Mouse (Mus musculus) mature B cell (primary cell): Measurements from ENCODE around the gene Carns1.

ENCODE experiments used
- in situ Hi-C: fragments of 300-500 bp; cut with MboI; formaldehyde crosslinking; loops from 2 replicates; pipeline ENCODE4 v1.14.3; 2019

The Carns1 gene

DNA sequence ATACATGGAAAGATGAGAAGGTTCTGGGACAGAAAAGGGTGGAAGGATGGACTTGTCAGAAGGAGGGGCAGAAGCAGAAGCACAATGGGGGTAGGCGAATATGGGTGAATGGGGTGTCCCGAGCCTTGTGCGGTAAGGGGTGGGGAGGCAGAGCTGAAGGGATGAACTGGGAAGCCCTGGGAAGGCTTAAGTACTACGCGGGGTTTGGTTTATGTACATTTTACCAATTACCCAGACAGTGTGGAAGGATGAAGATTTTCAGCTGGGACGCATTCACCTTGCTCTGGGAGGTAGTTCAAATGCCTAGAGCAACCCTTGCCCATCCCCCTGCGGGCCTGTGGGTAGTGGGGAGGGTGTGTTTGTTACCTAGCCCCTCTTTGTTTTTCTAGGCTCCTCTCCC is 26.9 kb upstream of the Carns1 start:
- in situ Hi-C loops, result no loop called here

DNA sequence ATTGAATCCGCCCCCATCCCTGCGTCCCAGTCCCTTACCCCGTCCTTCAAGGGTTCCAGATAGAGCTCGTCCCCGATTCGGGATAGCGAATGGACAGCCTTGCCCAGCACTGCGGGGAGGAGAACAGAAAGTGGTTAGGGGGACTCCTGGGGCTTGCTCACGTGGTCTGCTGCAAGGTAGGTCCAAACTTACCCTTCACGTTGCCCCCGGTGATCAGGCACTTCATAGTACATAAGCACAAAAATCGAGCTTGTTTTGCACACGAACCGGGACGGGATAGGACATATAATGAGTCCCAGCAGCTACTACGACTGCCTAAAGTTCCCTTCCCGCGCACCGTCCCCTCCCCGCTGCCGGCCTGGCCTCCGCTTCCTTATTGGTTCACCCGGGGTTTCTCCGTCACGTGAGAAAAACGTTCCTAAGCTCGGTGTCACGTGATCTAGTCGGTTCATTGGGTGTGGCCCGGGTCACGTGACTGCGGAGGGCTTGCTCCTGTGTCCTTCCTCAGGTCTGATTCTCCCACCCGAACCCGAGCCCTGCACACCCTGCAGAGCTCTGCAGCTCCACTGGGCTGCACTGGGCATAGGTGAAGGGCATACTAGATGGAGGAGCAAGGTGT is 26.1 kb upstream of the Carns1 start, which contains the start of gene Rad9a:
Rad9a (minus strand) TSS at position 372 of the 619 bp plus-strand sequence.
- in situ Hi-C loops, result no loop called here

GRCm38 (mm10) chr19:4197180-4197579 is 21.9 kb upstream of the Carns1 start:
- in situ Hi-C loops, result no loop called here

GRCm38 (mm10) chr19:4196548-4196947 is 21.3 kb upstream of the Carns1 start:
- in situ Hi-C loops, result no loop called here

- in situ Hi-C loops, result no loop called here
Measured at GRCm38 (mm10) chr19:4196048-4196447, 20.8 kb upstream of the Carns1 start.

DNA sequence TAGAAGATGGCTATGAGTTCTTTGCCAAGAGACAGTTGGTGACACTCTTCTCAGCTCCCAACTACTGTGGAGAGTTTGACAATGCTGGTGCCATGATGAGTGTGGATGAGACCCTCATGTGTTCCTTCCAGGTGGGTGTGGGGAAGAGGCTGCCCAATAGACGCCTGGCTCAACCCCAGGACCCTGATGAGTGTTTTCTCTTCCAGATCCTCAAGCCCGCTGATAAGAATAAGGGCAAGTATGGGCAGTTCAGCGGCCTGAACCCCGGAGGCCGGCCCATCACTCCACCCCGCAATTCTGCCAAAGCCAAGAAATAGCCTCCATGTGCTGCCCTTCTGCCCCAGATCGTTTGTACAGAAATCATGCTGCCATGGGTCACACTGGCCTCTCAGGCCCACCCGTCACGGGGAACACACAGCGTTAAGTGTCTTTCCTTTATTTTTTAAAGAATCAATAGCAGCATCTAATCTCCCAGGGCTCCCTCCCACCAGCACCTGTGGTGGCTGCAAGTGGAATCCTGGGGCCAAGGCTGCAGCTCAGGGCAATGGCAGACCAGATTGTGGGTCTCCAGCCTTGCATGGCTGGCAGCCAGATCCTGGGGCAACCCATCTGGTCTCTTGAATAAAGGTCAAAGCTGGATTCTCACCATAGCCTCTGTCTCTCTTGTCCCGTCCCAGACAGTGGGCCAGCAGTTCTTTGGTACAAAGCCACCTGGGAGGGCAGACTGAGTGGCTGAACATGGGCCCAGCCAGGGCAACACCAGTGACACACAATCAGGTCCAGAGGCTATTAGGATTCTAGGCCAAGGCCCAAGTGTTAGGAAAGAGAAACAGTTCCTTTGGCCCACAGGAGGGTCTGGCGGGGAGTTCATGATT is 19.7 kb upstream of the Carns1 start:
- in situ Hi-C loops, result no loop called here

GRCm38 (mm10) chr19:4194021-4194724 is 18.9 kb upstream of the Carns1 start:
- in situ Hi-C loops, result no loop called here

DNA sequence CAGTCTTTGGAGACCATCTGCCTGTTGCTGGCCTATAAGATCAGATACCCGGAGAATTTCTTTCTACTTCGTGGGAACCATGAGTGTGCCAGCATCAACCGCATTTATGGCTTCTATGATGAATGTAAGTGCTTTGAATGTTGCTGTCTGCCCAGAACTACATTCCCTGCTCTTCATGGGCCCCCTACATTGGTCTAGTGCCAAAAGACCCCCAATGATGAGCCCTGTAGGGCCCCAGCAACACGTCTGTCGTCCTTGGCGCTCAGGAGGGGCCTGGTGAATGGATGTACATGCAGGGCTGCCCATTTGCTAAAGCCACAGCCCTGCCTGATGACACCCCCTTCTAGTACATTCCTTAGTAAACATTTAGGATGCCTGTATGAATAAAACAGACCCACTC is 17.9 kb upstream of the Carns1 start:
- in situ Hi-C loops, result no loop called here

DNA sequence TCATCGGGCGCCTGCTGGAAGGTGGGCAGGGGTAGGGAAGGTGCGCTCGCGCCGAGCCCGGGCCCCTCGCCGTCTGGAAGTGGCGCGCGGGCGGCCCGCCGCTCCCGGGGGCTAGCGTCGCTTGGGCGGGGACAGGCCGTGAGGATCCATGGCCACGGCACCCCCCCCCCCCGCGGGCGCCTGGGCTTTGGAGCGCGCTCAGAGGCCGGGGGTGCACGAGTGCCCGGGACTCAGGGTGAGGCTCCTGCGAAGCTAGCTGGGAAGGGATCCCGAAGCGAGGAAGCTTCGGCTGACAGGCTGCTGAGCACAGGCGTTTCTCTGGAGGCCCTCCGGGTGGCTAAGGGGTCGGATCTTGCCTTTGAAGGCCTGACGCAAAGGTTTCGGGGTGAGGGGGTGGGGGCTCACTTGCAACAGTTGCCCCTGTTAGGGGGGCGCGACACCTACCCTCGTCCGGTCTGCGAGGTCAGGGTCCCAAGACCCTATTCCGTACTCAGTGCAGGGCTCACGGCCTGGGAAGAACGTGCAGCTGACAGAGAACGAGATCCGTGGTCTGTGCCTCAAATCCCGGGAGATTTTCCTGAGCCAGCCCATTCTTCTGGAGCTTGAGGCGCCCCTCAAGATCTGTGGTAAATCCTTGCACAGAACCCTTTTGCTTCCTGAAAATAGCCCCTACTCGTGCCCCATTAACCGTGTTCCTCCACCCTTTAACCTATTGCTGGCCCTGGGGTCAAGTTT is 17.1 kb upstream of the Carns1 start:
- in situ Hi-C loops, result no loop called here

GRCm38 (mm10) chr19:4191528-4192250 is 16.4 kb upstream of the Carns1 start, which contains the start of gene Ppp1ca:
Gene Ppp1ca, plus strand, starts transcription at chr19:4192065.
- in situ Hi-C loops, result no loop called here

DNA sequence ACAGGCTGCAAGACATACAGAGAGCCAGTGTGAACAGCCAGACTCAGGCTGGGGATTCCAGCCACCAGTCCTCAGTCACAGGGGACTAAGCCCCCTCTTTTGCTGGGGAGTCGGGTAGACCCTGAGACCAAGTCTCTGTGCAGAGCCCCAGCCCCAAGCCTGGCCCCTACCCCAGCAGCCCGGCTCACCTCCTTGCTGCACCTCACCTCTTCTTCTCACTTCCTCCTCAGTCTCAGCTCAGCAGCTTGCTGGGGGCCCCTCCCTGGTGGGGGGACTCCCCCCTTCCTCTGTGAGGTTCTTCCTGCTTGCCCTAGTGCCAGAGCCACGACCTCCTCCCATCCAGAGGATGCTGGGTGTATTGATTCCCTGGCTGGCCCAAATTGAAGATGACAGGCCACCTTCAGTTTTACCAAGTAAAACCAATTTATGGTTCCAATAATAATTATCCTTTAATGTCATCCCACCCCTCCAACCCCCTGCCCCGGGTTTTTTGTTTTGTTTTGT is 15.6 kb upstream of the Carns1 start, which contains the start of gene Tbc1d10c:
Tbc1d10c (minus strand) TSS at position 454 of the 504 bp plus-strand sequence.
- in situ Hi-C loops, result no loop called here

- in situ Hi-C loops, result no loop called here
Measured at GRCm38 (mm10) chr19:4189051-4189620, 13.9 kb upstream of the Carns1 start.

DNA sequence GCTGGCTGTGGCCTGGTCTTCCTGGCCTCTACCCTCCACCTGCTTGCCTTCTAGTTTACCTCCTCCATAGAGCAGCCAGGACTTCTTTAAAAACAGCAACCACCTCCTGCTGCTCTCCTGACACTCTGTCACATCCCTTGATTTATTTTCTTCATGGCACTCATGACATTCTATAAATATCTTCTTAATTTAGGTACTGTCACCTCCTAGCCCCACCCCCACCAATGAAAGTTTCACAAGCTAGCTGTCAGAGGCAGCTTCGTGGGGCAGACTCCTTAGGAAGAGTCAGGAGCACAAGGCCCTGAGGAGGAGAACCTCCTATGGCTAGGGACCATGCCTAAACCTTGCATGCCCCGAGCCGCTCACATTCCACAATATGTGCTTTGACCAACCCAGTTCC is 12.0 kb upstream of the Carns1 start:
- in situ Hi-C loops, result no loop called here

DNA sequence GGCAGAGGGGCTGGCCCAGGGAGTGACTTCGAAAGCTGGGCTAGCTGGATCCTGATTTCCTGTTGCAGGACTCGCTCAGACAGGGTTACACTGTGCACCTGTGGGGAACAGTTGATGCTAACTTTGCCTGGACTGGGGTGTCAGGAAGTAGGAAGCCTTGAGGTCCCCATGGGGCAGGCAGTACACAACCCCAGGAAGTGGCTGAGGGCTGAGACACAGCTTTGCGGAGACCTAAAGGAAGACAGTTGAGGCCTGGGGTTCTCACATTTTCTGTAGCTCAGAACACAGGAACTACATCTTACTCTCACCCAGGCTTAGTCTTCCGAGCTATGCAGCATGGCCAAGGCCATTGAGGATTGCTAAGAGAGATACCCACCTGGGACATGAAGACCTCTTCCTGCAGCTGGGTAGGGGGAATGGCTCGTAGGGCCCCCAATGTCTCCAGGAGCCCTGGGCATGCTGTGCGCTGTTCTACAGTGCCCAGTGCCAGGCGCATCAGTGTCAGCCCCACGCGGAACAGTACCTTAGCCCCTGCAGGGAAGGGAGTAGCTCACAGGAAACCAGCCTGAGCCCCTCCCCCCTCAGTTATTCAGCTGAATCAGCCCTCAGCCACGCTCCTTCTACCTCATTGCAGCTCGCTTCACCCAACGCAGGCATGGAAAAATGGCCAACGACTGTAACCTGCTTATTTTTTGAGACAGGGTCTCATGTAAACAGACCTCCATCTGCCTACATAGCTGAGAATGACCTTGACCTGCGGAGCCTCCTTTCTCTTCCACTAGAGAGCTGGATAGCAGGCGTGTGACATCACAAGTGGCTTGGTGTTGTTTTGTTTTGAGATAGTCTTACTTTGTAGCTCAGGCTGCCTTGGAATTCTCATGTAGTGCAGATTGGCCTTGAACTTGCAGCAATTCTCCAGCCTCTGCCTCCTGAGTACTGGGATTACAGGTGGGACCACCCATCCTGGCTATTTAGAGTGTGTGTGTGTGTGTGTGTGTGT is 10.0 kb upstream of the Carns1 start:
- in situ Hi-C loops, result no loop called here

GRCm38 (mm10) chr19:4183689-4184088 is 8.4 kb upstream of the Carns1 start:
- in situ Hi-C loops, result no loop called here

DNA sequence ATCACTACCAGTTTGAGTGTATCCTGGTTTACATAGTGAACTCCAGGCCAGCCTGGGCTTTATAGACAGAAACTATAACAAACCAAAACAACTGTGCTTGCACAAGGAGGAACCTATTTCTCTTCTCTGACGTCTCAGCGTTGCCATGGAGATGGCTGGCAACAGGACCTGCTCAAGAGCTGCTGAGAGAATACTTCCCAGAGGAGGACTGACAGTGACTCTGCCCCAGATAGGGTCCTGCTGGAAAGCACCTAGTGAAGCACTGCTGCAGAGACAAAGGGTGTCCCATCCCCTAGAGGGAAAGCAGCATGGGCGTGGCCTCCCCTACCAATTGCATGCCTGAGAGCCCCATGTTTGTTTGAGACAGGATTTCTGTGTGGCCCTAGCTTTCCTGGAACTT is 6.6 kb upstream of the Carns1 start:
- in situ Hi-C loops, result no loop called here

- in situ Hi-C loops, result no loop called here
Measured at GRCm38 (mm10) chr19:4180411-4180810, 5.1 kb upstream of the Carns1 start.

- in situ Hi-C loops, result no loop called here
Measured at GRCm38 (mm10) chr19:4172925-4173324, 2.4 kb downstream of the Carns1 start.
